Comparison of ENCODE assay signal across 8 mouse cellular contexts in genomic region chr16:50736151-50737047, GRCm38 (mm10).
DNase-seq lines count a peak whose midpoint lies in the region; ATAC-seq lines count a peak whose summit lies in the region.

No protein-coding gene starts in this region.

- ATAC-seq in megakaryocyte progenitor cell, adult 5-6 weeks (replicated peaks; ENCODE audit: poor library complexity) = peak; percentile 78

- peak; percentile 95 for DNase-seq in adipocyte (ENCODE audit: low spot score)
- DNase-seq in embryo, embryonic 10 days (ENCODE audit: low spot score) = peak; percentile 98
- DNase-seq in gastrocnemius, postnatal 10 days = peak; percentile 91
- peak; percentile 96 for DNase-seq in induced T-regulatory cell, adult 2 months (ENCODE audit: low read depth)
- peak; percentile 69 to 90 for DNase-seq in left cerebral cortex, adult 9 months (ENCODE audit: low spot score in 2 of 2)
- peak; percentile 80 for DNase-seq in right cerebral cortex, postnatal 14 days
- peak; percentile 88 to 91 for DNase-seq in urinary bladder, postnatal 36 days (ENCODE audit: low spot score in 2 of 2)

Comparison
In these comparisons a context has a peak if more than half of its experiments do, and no peak if none do; other contexts are left out.
1. Peak in every context shown above with its lines: DNase-seq and ATAC-seq.